Mouse (Mus musculus) left cerebral cortex, postnatal 4 days (tissue): ENCODE results near the gene Psmg1. TPM values are rescaled to one million over a fixed set of nuclear protein-coding genes. Genes with fewer than 3 reads are reported as not detected.
"Not testable (repeated sequence)": the region's sequence is repeated elsewhere in the genome, so short reads cannot be mapped to it uniquely, and the experiment has no call there.

Source experiments
- DNase-seq: peaks from one replicate; pipeline ENCODE4 v3.0.0-alpha.2; 2022
- intact Hi-C: fragments of 180-260 bp; cut with DNase I; formaldehyde crosslinking; loops from one replicate; pipeline ENCODE4 v1.15.1; 2025
- microRNA-seq: library from miRNA; unstranded; fragments of <30 nt; microRNA quantifications from one replicate; pipeline ENCODE4 v1.2.0, GENCODE M21; 2022
- total RNA-seq, 2 experiments: library from RNA; stranded (reverse); gene quantifications; 2 replicates each; pipeline ENCODE4 v1.2.3; 2021

Psmg1 gene
- total RNA-seq, 2 experiments from 2014 or later: 26.5 to 32.2 TPM

DNA sequence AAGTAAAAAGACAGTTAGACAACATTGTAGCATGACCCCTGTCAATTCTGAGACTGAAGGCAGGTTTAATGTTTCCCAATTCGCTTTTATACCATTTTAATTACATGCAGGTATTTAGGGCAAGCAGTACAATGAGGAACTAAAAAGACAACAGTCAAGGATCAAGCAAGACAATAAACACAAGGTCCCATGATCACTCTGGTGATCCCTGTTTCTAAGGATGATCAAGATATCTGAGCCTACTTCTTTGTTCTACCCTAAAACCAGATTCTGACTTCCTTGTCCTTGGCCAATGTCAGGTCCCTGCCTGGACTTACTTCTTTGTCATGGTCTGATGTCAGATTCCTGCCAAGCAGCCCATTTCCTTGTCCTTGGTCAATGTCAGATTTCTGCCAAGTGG lies 29.3 kb downstream of the Psmg1 start:
- not testable (repeated sequence) for DNase-seq
- intact Hi-C loops: loop anchor here (5.0 kb wide), 1 partner anchor 609 kb away; no protein-coding TSS in a partner anchor

DNA sequence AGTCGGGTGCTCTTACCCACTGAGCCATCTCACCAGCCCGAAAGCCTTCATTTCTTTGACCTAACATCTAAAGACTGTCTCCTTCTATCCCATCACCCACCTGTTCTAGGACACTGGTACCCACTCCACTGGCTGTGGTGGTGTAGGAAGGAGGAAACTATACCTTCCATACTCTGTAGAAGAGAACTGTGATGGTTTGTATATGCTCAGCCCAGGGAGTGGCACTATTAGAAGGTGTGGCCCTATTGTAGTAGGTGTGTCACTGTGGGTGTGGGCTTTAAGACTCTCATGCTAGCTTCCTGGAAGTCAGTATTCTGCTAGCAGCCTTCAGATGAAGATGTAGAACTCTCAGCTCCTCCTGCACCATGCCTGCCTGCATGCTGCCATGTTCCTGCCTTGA lies 30.1 kb downstream of the Psmg1 start:
- DNase-seq: not testable (repeated sequence)
- intact Hi-C loops: loop anchor here (5.0 kb wide), 1 partner anchor 608 kb away; no protein-coding TSS in a partner anchor

DNA sequence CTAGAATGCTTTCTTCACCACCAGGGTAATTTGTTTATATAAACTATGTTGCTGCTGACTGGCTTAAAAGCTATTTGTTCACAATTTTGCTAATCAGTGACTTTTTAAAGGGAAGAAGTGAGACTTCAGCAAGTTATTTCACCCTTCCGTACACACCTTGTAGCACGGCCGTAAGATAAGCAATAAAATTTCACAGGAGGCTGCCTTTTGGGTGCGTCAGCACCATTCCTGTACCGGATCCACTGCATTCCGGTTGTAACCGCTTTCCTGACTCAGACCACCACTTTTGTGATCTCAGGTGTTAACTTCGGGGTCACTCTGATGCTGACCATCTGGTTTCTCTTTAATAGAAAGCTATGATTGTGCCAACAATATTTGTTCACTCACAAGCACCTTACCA lies 32.7 kb downstream of the Psmg1 start:
- intact Hi-C loops: no loop called here
- DNase-seq: no peak

DNA sequence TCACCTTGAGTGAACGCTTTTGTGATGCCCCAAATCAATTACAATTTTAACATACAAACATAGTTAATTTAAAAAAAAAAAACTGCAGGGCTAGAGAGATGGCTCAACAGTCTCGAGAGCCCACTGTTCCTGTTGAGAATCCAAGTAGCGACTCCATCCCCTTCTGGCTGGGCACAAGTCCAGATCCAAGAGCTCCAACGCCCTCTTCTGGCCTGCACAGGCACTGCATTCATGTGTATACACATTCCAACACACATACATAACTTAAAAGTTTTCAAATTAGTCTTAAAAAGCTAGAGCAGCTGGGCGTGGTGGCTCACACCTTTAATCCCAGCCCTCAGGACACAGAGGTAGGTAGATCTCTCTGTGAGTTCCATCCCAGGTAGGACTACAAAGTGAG lies 34.1 kb downstream of the Psmg1 start:
- intact Hi-C loops: no loop called here
- peak; percentile 20 for DNase-seq

DNA sequence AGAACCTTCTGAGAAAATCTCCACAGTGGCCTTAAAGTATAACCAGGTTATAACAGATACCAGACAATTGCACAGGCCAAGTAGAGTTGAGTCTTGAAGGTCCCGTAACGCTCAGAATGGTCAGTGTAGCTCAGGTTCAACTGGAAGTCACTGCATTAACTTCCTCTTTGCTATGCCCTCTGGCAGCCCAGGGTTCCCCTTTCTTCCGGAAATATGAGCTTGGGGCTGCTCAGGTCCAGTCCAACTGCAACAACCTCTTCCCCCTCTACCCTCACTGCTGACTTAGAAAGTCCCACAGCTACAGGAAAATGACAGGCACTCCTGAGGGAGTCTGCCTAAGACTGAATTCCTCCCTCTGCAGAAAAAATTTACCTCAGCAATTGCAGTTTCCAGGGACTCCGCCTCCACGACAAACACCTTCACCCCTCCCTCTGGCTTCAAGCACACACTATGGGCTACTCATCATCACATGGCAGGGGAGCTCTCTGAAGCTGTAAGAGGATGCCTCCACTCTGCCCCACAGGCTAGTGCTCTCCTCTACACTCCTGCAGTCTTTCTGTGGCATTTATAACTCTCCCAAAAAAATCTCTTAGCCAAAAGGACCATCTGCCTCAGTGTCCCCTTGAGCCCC lies 34.9 kb downstream of the Psmg1 start:
- no peak for DNase-seq
- intact Hi-C loops: no loop called here

DNA sequence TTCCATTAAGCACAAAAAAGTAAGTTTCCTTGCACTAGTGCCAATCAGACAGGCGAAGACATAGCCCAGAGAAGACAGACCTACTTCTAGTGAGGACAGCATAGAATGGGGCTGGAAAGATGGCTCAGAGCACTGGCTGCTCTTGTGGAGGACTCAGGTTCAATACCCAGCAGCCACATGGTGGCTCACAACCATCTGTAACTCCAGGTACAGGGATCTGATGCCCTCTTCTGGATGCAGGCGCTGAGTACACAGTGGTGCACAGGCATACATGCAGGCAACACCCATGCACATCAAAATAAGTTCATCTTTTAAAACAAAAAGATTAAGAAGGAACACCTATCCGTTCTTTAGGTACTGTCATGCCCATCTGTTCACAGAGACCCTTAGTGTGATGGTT lies 36.4 kb downstream of the Psmg1 start:
- intact Hi-C loops: no loop called here

DNA sequence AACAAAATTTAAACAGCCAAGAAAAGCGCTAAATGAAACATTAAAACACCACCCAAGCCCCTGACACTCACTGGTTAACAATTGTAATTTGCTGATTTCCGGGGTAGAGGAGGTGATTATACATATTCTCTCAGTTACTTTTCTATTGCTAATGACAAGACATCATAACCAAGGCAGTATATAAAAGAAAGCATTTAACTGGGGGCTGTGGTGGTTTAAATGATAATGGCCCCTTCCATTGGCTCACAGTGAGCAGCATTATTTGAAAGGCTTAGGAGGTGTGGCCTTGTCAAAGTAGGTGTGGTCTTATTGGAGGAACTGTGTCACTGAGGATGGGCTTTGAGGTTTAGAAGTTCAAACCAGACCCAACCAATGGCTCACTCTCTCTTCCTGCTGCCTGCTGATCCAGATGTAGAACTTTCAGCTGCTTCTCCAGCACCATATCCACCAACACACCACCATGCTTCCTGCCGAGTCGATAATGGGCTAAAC lies 37.6 kb downstream of the Psmg1 start:
- intact Hi-C loops: no loop called here
- no peak for DNase-seq

More for the DNA sequence above, 36.4 kb downstream of the Psmg1 start:
- DNase-seq: no peak

DNA sequence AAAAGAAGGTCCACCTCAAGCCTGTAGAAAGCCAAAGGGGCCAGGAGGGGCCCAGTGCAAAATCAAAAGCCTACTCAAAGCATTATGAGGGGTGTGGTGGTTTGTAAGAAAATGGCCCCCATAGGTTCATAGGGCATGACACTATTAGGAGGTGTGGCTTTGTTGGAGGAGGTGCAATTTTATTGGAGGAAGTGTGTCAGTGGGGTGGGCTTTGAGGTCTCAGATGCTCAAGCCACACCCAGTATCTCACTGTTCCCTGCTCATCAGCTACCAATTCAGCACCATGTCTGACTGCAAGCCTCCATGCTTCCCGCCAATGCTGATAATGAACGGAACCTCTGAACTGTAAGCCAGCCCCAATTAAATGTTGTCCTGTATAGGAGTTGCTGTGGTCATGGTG lies 39.3 kb downstream of the Psmg1 start:
- no peak for DNase-seq

DNA sequence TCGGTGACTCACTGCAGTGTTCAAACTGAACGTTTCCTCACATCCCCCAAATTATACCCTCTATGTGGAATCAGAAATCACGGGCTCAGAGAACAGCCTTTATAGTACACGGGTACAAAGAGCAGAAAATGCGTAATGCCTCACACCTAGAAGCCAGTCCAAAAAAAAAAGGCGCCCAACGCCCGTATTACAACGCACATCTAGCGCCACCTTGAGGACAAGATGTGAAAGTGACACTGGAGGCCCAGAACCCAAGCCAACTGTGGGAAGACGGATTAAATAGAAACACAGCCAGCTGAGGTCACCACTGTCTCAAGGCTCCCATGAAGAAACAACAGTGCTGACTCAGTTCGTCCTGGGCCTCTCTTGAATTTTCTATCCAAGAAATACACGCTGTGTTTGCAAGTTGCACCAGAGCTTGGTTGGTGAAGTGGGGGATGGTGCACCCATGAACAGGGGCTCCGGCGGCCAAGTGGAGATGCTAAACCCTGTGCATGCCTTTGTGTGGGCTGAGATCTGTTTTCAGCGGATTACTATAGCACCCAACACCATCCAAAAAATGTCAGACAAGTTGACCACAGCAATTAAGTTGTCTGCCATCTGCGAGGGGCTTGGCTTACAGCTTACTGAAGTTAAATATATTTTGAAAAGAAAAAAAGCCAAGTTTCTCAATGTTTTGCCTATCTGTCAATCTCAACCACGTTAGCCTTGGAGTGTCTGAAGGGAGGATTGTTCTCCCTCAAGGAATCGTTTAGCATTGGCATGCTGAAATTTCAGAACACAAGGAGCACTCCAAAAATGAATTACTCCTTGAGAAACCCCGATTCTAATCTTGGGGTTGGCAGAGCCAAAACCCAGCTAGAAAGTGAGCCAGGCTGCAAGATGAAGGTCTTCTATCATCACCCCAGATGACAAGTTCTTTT lies 45.1 kb downstream of the Psmg1 start:
- DNase-seq: peak; percentile 67
- intact Hi-C loops: loop anchor here (5.0 to 10.0 kb wide), 3 partner anchors 241 to 481 kb away; partner anchors contain the start of gene Ets2

More for the DNA sequence above, 39.3 kb downstream of the Psmg1 start:
- intact Hi-C loops: no loop called here

DNA sequence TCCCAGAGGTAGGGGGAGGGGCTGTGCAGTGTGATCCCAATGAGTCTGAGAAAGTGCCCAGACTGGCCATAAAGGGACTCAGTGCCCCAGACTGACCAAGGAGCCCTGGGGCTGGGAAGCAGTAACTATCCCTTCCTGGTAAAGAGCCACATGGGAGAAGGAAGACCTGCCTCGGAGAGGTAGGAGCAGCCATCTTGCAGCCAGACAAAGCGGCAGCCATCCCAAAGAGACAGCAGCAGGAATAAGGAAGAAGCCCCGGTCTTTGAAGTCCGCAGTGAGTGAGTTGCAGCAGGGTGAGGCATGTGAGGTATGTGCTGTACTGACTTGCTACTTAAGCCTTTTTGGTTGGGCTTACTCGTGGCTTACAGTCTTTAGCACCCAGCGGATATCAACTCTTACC lies 47.6 kb downstream of the Psmg1 start:
- intact Hi-C loops: loop anchor here (10.0 kb wide), 2 partner anchors 238 to 478 kb away; partner anchors contain the start of gene Ets2
- DNase-seq: no peak

DNA sequence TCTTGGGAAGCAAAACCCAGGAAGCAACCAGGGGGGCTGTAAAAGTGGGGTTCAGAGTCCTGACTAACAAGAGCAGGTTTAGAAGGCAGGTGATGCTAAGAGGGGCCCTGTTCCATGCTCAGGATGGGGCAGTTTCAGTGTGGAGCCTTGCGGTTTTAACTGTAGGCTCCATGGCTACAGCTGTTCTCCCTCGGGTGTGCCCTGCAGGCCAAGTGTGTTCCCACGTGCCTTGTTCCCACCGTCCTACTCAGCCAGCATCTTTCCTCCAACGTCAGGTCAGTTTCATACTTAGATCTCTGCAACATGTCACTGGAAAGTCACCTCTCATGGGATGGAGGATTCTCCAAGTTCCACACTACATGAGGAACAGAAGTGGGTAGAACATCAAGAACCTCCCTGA lies 49.2 kb downstream of the Psmg1 start:
- DNase-seq: no peak
- intact Hi-C loops: loop anchor here (10.0 kb wide), 2 partner anchors 237 to 477 kb away; partner anchors contain the start of gene Ets2

DNA sequence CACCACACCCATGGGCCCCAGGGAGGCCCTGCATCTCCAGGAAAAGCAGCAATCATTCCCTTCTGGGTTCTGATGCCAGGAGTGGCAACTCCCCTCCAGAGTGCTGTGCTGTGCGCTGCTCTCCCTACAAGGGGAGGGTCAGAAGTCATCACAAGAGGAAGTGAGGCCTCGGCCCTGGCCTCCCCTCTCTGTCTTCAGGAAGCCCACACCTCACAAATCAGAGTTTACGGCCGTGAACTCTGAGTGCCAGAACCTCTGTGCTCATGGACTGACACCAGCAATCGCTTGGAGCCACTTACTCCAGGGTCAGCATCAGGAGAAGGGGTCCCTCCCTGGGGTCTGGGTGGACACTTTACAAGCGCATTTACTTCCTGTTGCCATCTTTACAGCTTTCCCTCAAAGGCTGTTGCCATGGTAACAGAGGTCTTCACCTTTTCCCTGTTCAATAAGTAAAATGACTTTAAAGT lies 55.2 kb downstream of the Psmg1 start:
- intact Hi-C loops: no loop called here
- no peak for DNase-seq

DNA sequence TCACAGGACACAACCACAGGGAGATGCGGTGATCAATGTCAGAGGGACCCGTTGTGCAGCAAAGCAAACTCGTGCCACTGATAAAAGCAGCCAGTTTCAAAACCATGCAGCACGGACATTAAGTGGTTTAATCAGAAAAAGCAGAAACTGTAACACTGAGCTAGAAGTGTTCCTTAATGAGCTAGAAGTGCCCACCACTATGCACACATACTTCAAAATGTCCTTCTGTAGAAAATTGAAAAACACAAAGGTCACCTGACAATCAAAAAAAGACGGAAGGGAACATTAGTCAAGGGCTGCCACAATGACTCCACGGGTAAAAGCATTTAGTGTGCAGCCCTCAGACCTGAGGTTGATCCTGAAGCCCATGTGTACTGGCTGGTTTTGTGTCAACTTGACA lies 57.9 kb downstream of the Psmg1 start:
- intact Hi-C loops: no loop called here
- DNase-seq: no peak

DNA sequence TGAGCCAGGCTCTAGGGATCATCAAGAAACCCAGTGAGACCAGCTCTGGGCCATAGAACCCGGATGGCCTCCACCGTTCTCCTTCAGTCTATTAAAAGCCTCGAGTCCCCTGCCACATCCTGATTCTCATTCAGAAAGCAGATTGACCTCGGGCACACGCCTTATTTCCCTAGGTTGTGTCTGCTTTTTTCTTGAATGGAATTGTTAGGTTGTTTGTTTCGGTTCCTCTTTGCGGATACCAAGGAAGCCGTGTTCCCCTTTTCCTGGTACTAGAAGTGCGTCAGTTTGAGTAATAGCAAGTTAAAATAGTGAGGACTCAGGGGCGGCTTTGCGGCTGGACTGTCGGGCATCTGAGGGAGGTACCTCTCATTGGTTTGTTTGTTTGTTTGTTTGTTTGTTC lies 59.3 kb downstream of the Psmg1 start:
- no peak for DNase-seq
- intact Hi-C loops: no loop called here

Small RNA genes within 50 kb of the gene (microRNA-seq; reads per million reads assigned to microRNA genes)
- not detected for gene Gm27833

Other genes starting within 250 kb of the Psmg1 start
- gene Brwd1, start 91.6 kb upstream of the Psmg1 start, total RNA-seq: 100 to 1,000 TPM; 131 to 135 TPM
- gene Hmgn1, start 136.8 kb upstream of the Psmg1 start, total RNA-seq: 100 to 1,000 TPM; 102 to 103 TPM
- gene Wrb, start 154.4 kb upstream of the Psmg1 start, total RNA-seq: 100 to 1,000 TPM in 1 of 2 experiments, 10 to 100 TPM in 1; 93.0 to 117 TPM
- gene Lca5l, start 201.3 kb upstream of the Psmg1 start, total RNA-seq: 1 to 10 TPM; 1.7 to 2.0 TPM
- gene Sh3bgr, start 209.5 kb upstream of the Psmg1 start, total RNA-seq: 1 to 10 TPM; 1.9 to 3.3 TPM
- gene B3galt5, start 244.8 kb upstream of the Psmg1 start, total RNA-seq: 1 to 10 TPM; 3.3 to 4.5 TPM